Mouse (Mus musculus): ENCODE results near the gene Agbl3.

DNA sequence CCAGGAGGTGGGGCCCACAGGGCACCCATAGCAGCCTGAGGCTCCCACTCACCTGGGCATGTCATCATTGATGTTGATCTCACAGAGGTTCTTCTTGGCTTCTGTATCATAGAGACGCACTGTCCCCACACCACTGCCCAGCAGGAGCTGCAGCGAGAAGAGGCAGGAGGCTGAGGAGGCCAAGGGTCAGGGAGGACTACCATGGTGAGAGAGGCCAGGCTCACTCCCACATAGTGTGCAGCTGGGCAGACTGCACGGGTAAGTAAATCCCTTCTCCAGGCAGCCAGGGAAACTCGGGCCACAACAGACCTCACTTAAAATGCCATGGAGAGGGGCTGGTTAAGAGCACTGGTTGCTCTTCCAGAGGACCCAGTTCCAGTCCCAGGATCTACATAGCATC is 109.0 kb downstream of the Agbl3 start:
- no peak for TF ChIP-seq POLR2A (IDR thresholded peaks at IDR 0.05; ENCODE audit: low read depth, low read length)
- TF ChIP-seq CTCF (IDR thresholded peaks at IDR 0.05; ENCODE audit: extremely low read depth, insufficient read depth, insufficient read length, insufficient replicate concordance), result no peak

Data from spleen, adult 2 months (tissue).